In genomic region chr16:50072853-50073360, GRCm38 (mm10) we compare ENCODE assay signal across 12 mouse cellular contexts.
DNase-seq lines count a peak whose midpoint lies in the region; ATAC-seq and TF ChIP-seq lines count a peak whose summit lies in the region.
"Had no signal": no experiment of that assay in that cellular context is flagged by ENCODE, and none has a peak within 500 bp of the region (broad histone marks: within the 10 kb centered on the region; RNA-seq: fewer than 3 reads in every experiment).

No protein-coding gene starts in this region.

- no peaks in the 10 kb centered on the region for H3K27me3 ChIP-seq in kidney, embryonic 15.5 days
- H3K27me3 ChIP-seq in forebrain, embryonic 14.5 days (replicated peaks; ENCODE audit: control insufficient read depth, insufficient read depth, low read length), result no peaks in the 10 kb centered on the region
- no peaks in the 10 kb centered on the region for H3K27me3 ChIP-seq in limb, embryonic 12.5 days
- H3K27me3 ChIP-seq in neural tube, embryonic 13.5 days, result no peaks in the 10 kb centered on the region
- H3K27me3 ChIP-seq in lung, postnatal 0 days (replicated peaks; ENCODE audit: insufficient read depth, low read length), result no peaks in the 10 kb centered on the region
- H3K27me3 ChIP-seq: heart, embryonic 13.5 days had no signal

- DNase-seq in kidney, adult 18-20 months, result no peak
- DNase-seq in forebrain, embryonic 14.5 days (ENCODE audit: low spot score), result peak; percentile 10
- DNase-seq in urinary bladder, postnatal 14 days (ENCODE audit: low spot score), result no peak
- DNase-seq in layer of hippocampus, adult 2 months (ENCODE audit: low spot score in 2 of 2), result no peak
- no peak for DNase-seq in lung, postnatal 0 days (ENCODE audit: low spot score)
- DNase-seq: adrenal gland, postnatal 25 days; cerebellum, adult 2 months; lung, embryonic 14.5 days had no signal

- TF ChIP-seq EP300 in lung, postnatal 0 days (IDR thresholded peaks at IDR 0.05), result no peak

- 51% methylated on average over 14 of the region's 14 CpGs for WGBS in kidney, embryonic 15.5 days
- 13% methylated on average over 14 of the region's 14 CpGs for WGBS in forebrain, embryonic 14.5 days
- WGBS in limb, embryonic 12.5 days, result 48% methylated on average over 14 of the region's 14 CpGs
- WGBS in neural tube, embryonic 13.5 days, result 33% methylated on average over 14 of the region's 14 CpGs
- WGBS in lung, postnatal 0 days, result 72% methylated on average over 14 of the region's 14 CpGs

- H3K4me3 ChIP-seq in kidney, embryonic 15.5 days (replicated peaks), result no peak overlapping the region
- no peak overlapping the region for H3K4me3 ChIP-seq in forebrain, embryonic 14.5 days (ENCODE audit: low read depth, low read length)
- H3K4me3 ChIP-seq in limb, embryonic 12.5 days (replicated peaks), result no peak overlapping the region
- H3K4me3 ChIP-seq in neural tube, embryonic 13.5 days, result peak overlapping the region; percentile 11; the same call in 1 of the 2 replicates
- H3K4me3 ChIP-seq in layer of hippocampus, adult 2 months, result no peak overlapping the region
- H3K4me3 ChIP-seq in lung, postnatal 0 days (ENCODE audit: low read depth, low read length), result no peak overlapping the region
- H3K4me3 ChIP-seq: heart, embryonic 13.5 days had no signal

- no peak overlapping the region for H3K9ac ChIP-seq in kidney, embryonic 15.5 days
- no peak overlapping the region; the same call in 1 of the 2 replicates for H3K9ac ChIP-seq in forebrain, embryonic 14.5 days (ENCODE audit: low read length)
- no peak overlapping the region for H3K9ac ChIP-seq in limb, embryonic 12.5 days (replicated peaks)
- no peak overlapping the region for H3K9ac ChIP-seq in neural tube, embryonic 13.5 days
- no peak overlapping the region for H3K9ac ChIP-seq in lung, postnatal 0 days (replicated peaks; ENCODE audit: low read depth)
- H3K9ac ChIP-seq: heart, embryonic 13.5 days; lung, embryonic 14.5 days had no signal

- H3K4me1 ChIP-seq in kidney, embryonic 15.5 days, result peaks cover 11% of the 10 kb centered on the region; the same call in 1 of the 2 replicates
- no peaks in the 10 kb centered on the region; the same call in 1 of the 2 replicates for H3K4me1 ChIP-seq in forebrain, embryonic 14.5 days (ENCODE audit: control insufficient read depth, insufficient read depth, low read length)
- H3K4me1 ChIP-seq in limb, embryonic 12.5 days (replicated peaks), result peaks cover 3% of the 10 kb centered on the region; the same call in 1 of the 2 replicates
- peaks cover 12% of the 10 kb centered on the region for H3K4me1 ChIP-seq in neural tube, embryonic 13.5 days (replicated peaks)
- H3K4me1 ChIP-seq in lung, postnatal 0 days (ENCODE audit: insufficient read depth, low read depth, low read length), result no peaks in the 10 kb centered on the region
- H3K4me1 ChIP-seq: heart, embryonic 13.5 days had no signal

- no peak overlapping the region for H3K27ac ChIP-seq in kidney, embryonic 15.5 days
- no peak overlapping the region for H3K27ac ChIP-seq in forebrain, embryonic 14.5 days (ENCODE audit: low read depth, low read length)
- no peak overlapping the region for H3K27ac ChIP-seq in limb, embryonic 12.5 days
- no peak overlapping the region for H3K27ac ChIP-seq in neural tube, embryonic 13.5 days (replicated peaks)
- no peak overlapping the region for H3K27ac ChIP-seq in layer of hippocampus, adult 2 months
- no peak overlapping the region for H3K27ac ChIP-seq in lung, postnatal 0 days (ENCODE audit: low read length)
- H3K27ac ChIP-seq: heart, embryonic 13.5 days had no signal

- no peaks in the 10 kb centered on the region for H3K9me3 ChIP-seq in kidney, embryonic 15.5 days (replicated peaks)
- no peaks in the 10 kb centered on the region for H3K9me3 ChIP-seq in forebrain, embryonic 14.5 days (replicated peaks; ENCODE audit: control insufficient read depth, low read length)
- H3K9me3 ChIP-seq in limb, embryonic 12.5 days, result no peaks in the 10 kb centered on the region
- H3K9me3 ChIP-seq in neural tube, embryonic 13.5 days, result no peaks in the 10 kb centered on the region
- H3K9me3 ChIP-seq in lung, postnatal 0 days (ENCODE audit: low read length), result no peaks in the 10 kb centered on the region

- no peaks in the 10 kb centered on the region for H3K36me3 ChIP-seq in kidney, embryonic 15.5 days
- H3K36me3 ChIP-seq in forebrain, embryonic 14.5 days (ENCODE audit: control insufficient read depth, insufficient read depth, low read length), result no peaks in the 10 kb centered on the region
- no peaks in the 10 kb centered on the region for H3K36me3 ChIP-seq in limb, embryonic 12.5 days
- H3K36me3 ChIP-seq in neural tube, embryonic 13.5 days, result no peaks in the 10 kb centered on the region
- no peaks in the 10 kb centered on the region for H3K36me3 ChIP-seq in lung, postnatal 0 days (ENCODE audit: insufficient read depth, low read length)
- H3K36me3 ChIP-seq: heart, embryonic 13.5 days had no signal

- no peak for ATAC-seq in kidney, embryonic 15.5 days (replicated peaks; ENCODE audit: low FRiP score)
- peak; percentile 45; the same call in 1 of the 2 replicates for ATAC-seq in forebrain, embryonic 14.5 days
- ATAC-seq in limb, embryonic 12.5 days (ENCODE audit: insufficient number of reproducible peaks, insufficient read depth, low FRiP score, low TSS enrichment, low read depth), result no peak
- peak; percentile 50; the same call in 1 of the 2 replicates for ATAC-seq in neural tube, embryonic 13.5 days (ENCODE audit: low read depth)
- no peak for ATAC-seq in lung, postnatal 0 days

- peak overlapping the region; percentile 40 for H3K4me2 ChIP-seq in kidney, embryonic 15.5 days
- H3K4me2 ChIP-seq in forebrain, embryonic 14.5 days (ENCODE audit: low read length), result peak overlapping the region; percentile 43
- H3K4me2 ChIP-seq in limb, embryonic 12.5 days, result peak overlapping the region; percentile 33
- peak overlapping the region; percentile 44 for H3K4me2 ChIP-seq in neural tube, embryonic 13.5 days
- no peak overlapping the region for H3K4me2 ChIP-seq in lung, postnatal 0 days (replicated peaks; ENCODE audit: low read depth, low read length)
- H3K4me2 ChIP-seq: heart, embryonic 13.5 days; lung, embryonic 14.5 days had no signal

- no peak for TF ChIP-seq CTCF in layer of hippocampus, adult 2 months (conservative IDR thresholded peaks at IDR 0.05)
- TF ChIP-seq CTCF in lung, postnatal 0 days (IDR thresholded peaks at IDR 0.05), result no peak

Comparison
In these comparisons a context has a peak if more than half of its experiments do, and no peak if none do; other contexts are left out.
1. ATAC-seq: peak in forebrain, embryonic 14.5 days (single experiment) and neural tube, embryonic 13.5 days (single experiment); none in kidney, embryonic 15.5 days (single experiment), limb, embryonic 12.5 days (single experiment) and lung, postnatal 0 days (single experiment).